In the genomic region with DNA sequence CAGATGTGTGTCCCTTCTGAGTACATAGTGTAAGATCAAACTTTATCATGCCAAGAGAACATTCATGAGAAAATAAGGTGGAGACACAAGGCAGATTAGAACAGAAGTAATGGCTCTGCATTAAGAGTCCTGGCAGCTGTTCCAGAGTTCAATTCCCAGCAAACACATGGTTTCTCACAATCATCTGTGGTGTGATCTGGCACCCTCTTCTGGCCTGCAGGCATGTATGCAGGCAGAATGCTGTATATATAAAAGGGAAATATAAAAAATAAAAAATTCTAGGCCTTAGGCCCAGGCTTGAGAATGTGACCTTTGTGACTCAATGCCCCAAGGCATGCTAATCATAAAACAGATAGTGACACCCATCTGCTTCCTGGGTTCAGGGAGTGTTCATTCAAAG, we compare ENCODE assay signal across 15 mouse cellular contexts.
A peak's percentile ranks its signal among the peaks of the same experiment; 100 is the strongest.
DNase-seq lines count a peak whose midpoint lies in the region; ATAC-seq lines count a peak whose summit lies in the region.
"Had no signal": no experiment of that assay in that cellular context is flagged by ENCODE, and none has a peak within 500 bp of the region (broad histone marks: within the 10 kb centered on the region; RNA-seq: fewer than 3 reads in every experiment).

No protein-coding gene starts in this region.

- no peaks in the 10 kb centered on the region for H3K36me3 ChIP-seq in hindbrain, embryonic 12.5 days
- H3K36me3 ChIP-seq in hindbrain, embryonic 13.5 days: no peaks in the 10 kb centered on the region
- H3K36me3 ChIP-seq in midbrain, embryonic 14.5 days (ENCODE audit: control insufficient read depth, insufficient read depth, low read length): no peaks in the 10 kb centered on the region
- no peaks in the 10 kb centered on the region for H3K36me3 ChIP-seq in midbrain, embryonic 15.5 days (replicated peaks)
- H3K36me3 ChIP-seq: kidney, embryonic 15.5 days; liver, embryonic 15.5 days had no signal

- DNase-seq in midbrain, embryonic 14.5 days: peak; percentile 32
- peak; percentile 49 for DNase-seq in R1 (ENCODE audit: low read depth, low spot score)
- DNase-seq in mesoderm, embryonic 11.5 days (ENCODE audit: low read depth, low spot score): peak; percentile 2
- no peak for DNase-seq in thymus, postnatal 10 days (ENCODE audit: low spot score in 2 of 2)
- no peak for DNase-seq in thymus, postnatal 0 days (ENCODE audit: low spot score)
- DNase-seq: adrenal gland, postnatal 14 days; heart, adult 11 months; lung, postnatal 4 days; thymus, adult 2 months had no signal

- no peaks in the 10 kb centered on the region for H3K9me3 ChIP-seq in hindbrain, embryonic 12.5 days (replicated peaks)
- H3K9me3 ChIP-seq in hindbrain, embryonic 13.5 days: no peaks in the 10 kb centered on the region
- no peaks in the 10 kb centered on the region for H3K9me3 ChIP-seq in midbrain, embryonic 14.5 days (ENCODE audit: control insufficient read depth, low read length)
- H3K9me3 ChIP-seq in midbrain, embryonic 15.5 days: no peaks in the 10 kb centered on the region
- H3K9me3 ChIP-seq: kidney, embryonic 15.5 days; liver, embryonic 15.5 days had no signal

- ATAC-seq in hindbrain, embryonic 12.5 days (ENCODE audit: low FRiP score): peak; percentile 35; the same call in 1 of the 2 replicates
- no peak; the same call in 1 of the 2 replicates for ATAC-seq in hindbrain, embryonic 13.5 days (ENCODE audit: low FRiP score)
- no peak for ATAC-seq in midbrain, embryonic 14.5 days (ENCODE audit: low FRiP score, low TSS enrichment)
- no peak; the same call in 1 of the 2 replicates for ATAC-seq in midbrain, embryonic 15.5 days (replicated peaks)
- ATAC-seq: CD4-positive, CD25-positive, alpha-beta regulatory T cell, adult 4 months had no signal

- H3K4me3 ChIP-seq in hindbrain, embryonic 12.5 days: no peak overlapping the region
- no peak overlapping the region for H3K4me3 ChIP-seq in hindbrain, embryonic 13.5 days
- no peak overlapping the region for H3K4me3 ChIP-seq in midbrain, embryonic 14.5 days (replicated peaks; ENCODE audit: low read depth, low read length)
- no peak overlapping the region for H3K4me3 ChIP-seq in midbrain, embryonic 15.5 days
- H3K4me3 ChIP-seq: kidney, embryonic 15.5 days; liver, embryonic 15.5 days had no signal

- H3K9ac ChIP-seq in hindbrain, embryonic 12.5 days: no peak overlapping the region
- H3K9ac ChIP-seq in hindbrain, embryonic 13.5 days: no peak overlapping the region
- no peak overlapping the region for H3K9ac ChIP-seq in midbrain, embryonic 14.5 days (replicated peaks; ENCODE audit: low read length)
- no peak overlapping the region for H3K9ac ChIP-seq in midbrain, embryonic 15.5 days
- H3K9ac ChIP-seq: kidney, embryonic 15.5 days; liver, embryonic 15.5 days had no signal

- H3K27ac ChIP-seq in hindbrain, embryonic 12.5 days: no peak overlapping the region
- no peak overlapping the region for H3K27ac ChIP-seq in hindbrain, embryonic 13.5 days
- H3K27ac ChIP-seq in midbrain, embryonic 14.5 days (replicated peaks; ENCODE audit: low read depth, low read length): no peak overlapping the region
- no peak overlapping the region for H3K27ac ChIP-seq in midbrain, embryonic 15.5 days
- H3K27ac ChIP-seq: kidney, embryonic 15.5 days; liver, embryonic 15.5 days had no signal

- no peaks in the 10 kb centered on the region for H3K4me1 ChIP-seq in hindbrain, embryonic 12.5 days
- H3K4me1 ChIP-seq in hindbrain, embryonic 13.5 days (replicated peaks): no peaks in the 10 kb centered on the region
- H3K4me1 ChIP-seq in midbrain, embryonic 14.5 days (ENCODE audit: control insufficient read depth, insufficient read depth, low read length): no peaks in the 10 kb centered on the region
- H3K4me1 ChIP-seq in midbrain, embryonic 15.5 days: no peaks in the 10 kb centered on the region
- H3K4me1 ChIP-seq: kidney, embryonic 15.5 days; liver, embryonic 15.5 days had no signal

- no peak overlapping the region for H3K4me2 ChIP-seq in hindbrain, embryonic 12.5 days (replicated peaks)
- H3K4me2 ChIP-seq in hindbrain, embryonic 13.5 days: no peak overlapping the region
- no peak overlapping the region for H3K4me2 ChIP-seq in midbrain, embryonic 14.5 days (ENCODE audit: low read length)
- H3K4me2 ChIP-seq in midbrain, embryonic 15.5 days: no peak overlapping the region
- H3K4me2 ChIP-seq: kidney, embryonic 15.5 days; liver, embryonic 15.5 days had no signal

- no peaks in the 10 kb centered on the region for H3K27me3 ChIP-seq in hindbrain, embryonic 12.5 days
- H3K27me3 ChIP-seq in hindbrain, embryonic 13.5 days: no peaks in the 10 kb centered on the region
- no peaks in the 10 kb centered on the region for H3K27me3 ChIP-seq in midbrain, embryonic 14.5 days (ENCODE audit: control insufficient read depth, insufficient read depth, low read length)
- no peaks in the 10 kb centered on the region for H3K27me3 ChIP-seq in midbrain, embryonic 15.5 days (replicated peaks)
- H3K27me3 ChIP-seq: kidney, embryonic 15.5 days; liver, embryonic 15.5 days had no signal

Comparison
In these comparisons a context has a peak if more than half of its experiments do, and no peak if none do; other contexts are left out.
1. DNase-seq: peak in midbrain, embryonic 14.5 days (single experiment), R1 (single experiment) and mesoderm, embryonic 11.5 days (single experiment); none in thymus, postnatal 10 days (0 of 2) and thymus, postnatal 0 days (single experiment).